Mouse (Mus musculus) MEL (cell line): ENCODE measurements at regions not wholly inside any gene's neighbourhood (a gene's known extent, or its start where the extent isn't known, plus 50 kb on each side); places are given as distances from the start of the nearest gene placed in this dataset.

Experiments used
- DNase-seq: peaks from one replicate; pipeline ENCODE4 v3.0.0; 2011; ENCODE audit warnings: low read depth, low spot score
- H3K27ac ChIP-seq: 2 replicates; pipeline ENCODE4 v1.5.1; 2012; ENCODE audit warnings: low read depth, mild to moderate bottlenecking, control low read depth, low read length, moderate library complexity; ENCODE audit not compliant: control insufficient read depth
- H3K27me3 ChIP-seq, 2 experiments: fragments of 150-350 bp in 1 of 2; sonication (generic) in 1 of 2; 2 replicates each; pipeline ENCODE4 v1.6.1; 2012; ENCODE audit warnings: low read length in 2 of 2, mild to moderate bottlenecking in 2 of 2, improper control_type of control experiment in 1 of 2, moderate library complexity in 1 of 2; ENCODE audit not compliant: insufficient read depth in 2 of 2, control insufficient read depth in 1 of 2
- H3K36me3 ChIP-seq, 2 experiments: 2 replicates each; pipeline ENCODE4 v1.6.1; 2012 to 2014; ENCODE audit warnings: low read length in 2 of 2, improper control_type of control experiment in 1 of 2, inconsistent platforms in 1 of 2, mild to moderate bottlenecking in 1 of 2; ENCODE audit not compliant: insufficient read depth in 2 of 2, control insufficient read depth in 1 of 2
- H3K4me1 ChIP-seq, 2 experiments: fragments of 150-350 bp in 1 of 2; sonication (generic) in 1 of 2; 2 replicates each; pipeline ENCODE4 v1.6.1; 2012; ENCODE audit warnings: low read length in 2 of 2, improper control_type of control experiment in 1 of 2, mild to moderate bottlenecking in 1 of 2; ENCODE audit not compliant: insufficient read depth in 2 of 2, control insufficient read depth in 1 of 2
- H3K4me3 ChIP-seq, 2 experiments: fragments of 150-350 bp in 1 of 2; sonication (generic) in 1 of 2; 2 replicates each; pipeline ENCODE4 v1.5.1; 2012; ENCODE audit warnings: low read depth in 2 of 2, low read length in 2 of 2, mild to moderate bottlenecking in 2 of 2, moderate library complexity in 2 of 2, control low read depth in 1 of 2, improper control_type of control experiment in 1 of 2; ENCODE audit not compliant: control insufficient read depth in 1 of 2, insufficient read depth in 1 of 2
- H3K79me2 ChIP-seq: 2 replicates; pipeline ENCODE4 v1.6.1; 2012; ENCODE audit warnings: mild to moderate bottlenecking, low read length, moderate library complexity; ENCODE audit not compliant: control insufficient read depth, poor library complexity, insufficient read depth
- H3K9ac ChIP-seq: 2 replicates; pipeline ENCODE4 v1.6.1; 2012; ENCODE audit warnings: low read depth, mild to moderate bottlenecking, control low read depth, low read length, moderate library complexity; ENCODE audit not compliant: control insufficient read depth, poor library complexity, severe bottlenecking
- H3K9me3 ChIP-seq: fragments of 150-350 bp; sonication (generic); replicated peaks from 2 replicates; pipeline ENCODE4 v1.6.1; 2012; ENCODE audit warnings: mild to moderate bottlenecking, low read length, improper control_type of control experiment, moderate library complexity; ENCODE audit not compliant: insufficient read depth
- BHLHE40 ChIP-seq: IDR thresholded peaks from 2 replicates; pipeline ENCODE4 v1.6.1; 2012; ENCODE audit warnings: low read depth, mild to moderate bottlenecking, inconsistent platforms, low read length, improper control_type of control experiment, borderline replicate concordance
- CHD1 ChIP-seq: IDR thresholded peaks from 2 replicates; pipeline ENCODE4 v1.6.1; 2012; ENCODE audit warnings: low read depth, mild to moderate bottlenecking, inconsistent platforms, low read length, improper control_type of control experiment
- CTCF ChIP-seq, 3 experiments: IDR thresholded peaks in 2 of 3; conservative IDR thresholded peaks in 1 of 3; 2 replicates each; pipeline ENCODE4 v1.5.1; 2011 to 2012; ENCODE audit warnings: low read length in 3 of 3, low read depth in 2 of 3, mild to moderate bottlenecking in 2 of 3, improper control_type of control experiment in 1 of 3, inconsistent platforms in 1 of 3, mixed read lengths in 1 of 3, moderate library complexity in 1 of 3; ENCODE audit not compliant: control insufficient read depth in 1 of 3, insufficient read depth in 1 of 3, poor library complexity in 1 of 3, severe bottlenecking in 1 of 3
- EP300 ChIP-seq, 2 experiments: IDR thresholded peaks; 2 replicates each; pipeline ENCODE4 v1.6.1; 2011; ENCODE audit warnings: improper control_type of control experiment in 2 of 2, low read length in 2 of 2, low read depth in 1 of 2, mild to moderate bottlenecking in 1 of 2
- ETS1 ChIP-seq: IDR thresholded peaks from 2 replicates; pipeline ENCODE4 v1.6.1; 2012; ENCODE audit warnings: low read depth, mild to moderate bottlenecking, inconsistent platforms, low read length, improper control_type of control experiment, moderate library complexity
- KAT2A ChIP-seq: conservative IDR thresholded peaks from 2 replicates; pipeline ENCODE4 v1.6.1; 2012; ENCODE audit warnings: low read depth, low read length, improper control_type of control experiment, inconsistent platforms
- MAFK ChIP-seq: IDR thresholded peaks from 2 replicates; pipeline ENCODE4 v1.6.1; 2011; ENCODE audit warnings: low read depth, mild to moderate bottlenecking, low read length, improper control_type of control experiment, borderline replicate concordance
- MYB ChIP-seq: IDR thresholded peaks from 2 replicates; pipeline ENCODE4 v1.6.1; 2011; ENCODE audit warnings: mild to moderate bottlenecking, low read depth, low read length, improper control_type of control experiment
- NELFE ChIP-seq: IDR thresholded peaks from 2 replicates; pipeline ENCODE4 v1.6.1; 2011; ENCODE audit warnings: low read depth, low read length, improper control_type of control experiment
- POLR2A ChIP-seq, 2 experiments: IDR thresholded peaks; 2 replicates each; pipeline ENCODE4 v1.6.1; 2011 to 2012; ENCODE audit warnings: low read length in 2 of 2, mild to moderate bottlenecking in 2 of 2, control low read depth in 1 of 2, improper control_type of control experiment in 1 of 2, low read depth in 1 of 2, moderate library complexity in 1 of 2; ENCODE audit not compliant: control insufficient read depth in 1 of 2, insufficient read depth in 1 of 2, poor library complexity in 1 of 2
- ZKSCAN1 ChIP-seq: IDR thresholded peaks from 2 replicates; pipeline ENCODE4 v1.6.1; 2012; ENCODE audit warnings: low read depth, mild to moderate bottlenecking, inconsistent platforms, low read length, improper control_type of control experiment, moderate library complexity

DNA sequence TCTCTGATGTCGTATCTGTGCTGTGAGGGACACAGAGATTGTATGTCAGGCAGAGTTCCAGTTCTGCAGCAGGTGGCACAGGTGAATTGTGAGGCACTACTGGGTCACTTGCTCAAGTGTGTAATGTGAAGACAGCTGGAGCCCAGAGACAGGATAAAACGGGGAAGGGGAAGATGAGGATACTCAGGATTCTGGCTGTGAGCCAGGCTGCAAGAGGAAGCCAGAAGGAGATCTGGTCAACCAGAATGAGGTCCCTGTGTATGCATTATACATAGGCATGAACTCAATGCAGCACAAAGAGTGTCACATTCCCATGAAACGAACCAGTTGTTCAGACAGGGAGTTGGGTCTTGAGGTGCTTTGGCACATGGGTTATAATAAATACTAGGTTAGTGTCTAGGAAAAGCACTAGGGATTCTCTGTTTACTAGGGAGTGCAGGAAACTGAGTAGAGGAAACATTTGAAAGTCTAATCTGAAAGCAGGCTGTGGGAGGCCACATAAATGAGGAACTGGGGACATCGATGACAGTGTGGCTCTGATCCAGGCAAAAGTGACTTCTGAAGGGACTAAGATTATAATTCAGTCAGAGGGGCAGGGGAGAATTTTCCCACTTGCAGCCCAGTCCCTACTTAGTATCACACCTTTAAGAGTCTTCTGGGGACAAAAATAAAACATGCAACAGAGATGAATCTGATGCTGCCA is 109.9 kb upstream of the Rxfp2 start (continued):
- TF ChIP-seq BHLHE40 (no peak), ZKSCAN1 (no peak), MYB (no peak)

DNA sequence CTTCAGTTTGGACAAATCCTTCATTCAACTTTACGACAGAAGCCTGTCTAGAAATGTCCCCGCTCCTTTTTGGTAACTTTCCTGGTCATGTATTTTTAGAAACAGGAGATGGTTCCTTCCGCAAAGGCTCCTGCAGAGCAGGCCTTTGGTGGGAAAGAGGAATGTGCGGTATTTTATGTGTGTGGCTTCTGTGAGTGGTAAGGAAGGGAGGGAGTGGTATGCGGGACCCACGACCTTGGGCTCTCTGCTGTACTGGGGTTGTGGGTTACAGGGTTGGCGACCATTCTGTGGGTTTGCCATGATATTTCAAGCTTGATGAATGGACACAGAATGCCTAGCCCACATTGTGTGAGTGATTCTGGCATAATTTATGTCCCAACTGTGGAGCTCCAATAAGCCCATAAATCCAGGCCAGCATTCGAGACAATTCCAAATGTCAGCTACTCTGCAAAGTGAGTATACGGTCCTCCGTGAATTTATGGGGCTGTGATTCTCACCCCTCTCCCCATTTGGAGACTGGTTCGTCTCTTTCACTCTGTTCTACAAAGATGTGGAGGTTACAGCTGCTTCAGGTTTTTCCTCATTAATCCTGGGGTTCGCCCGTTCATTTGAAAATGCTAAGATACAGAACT is 109.3 kb upstream of the Rxfp2 start:
- H3K4me3 ChIP-seq = no peak overlapping the region
- no peaks in the 10 kb centered on the region for H3K9me3 ChIP-seq
- no peak overlapping the region for H3K27ac ChIP-seq
- H3K79me2 ChIP-seq = no peaks in the 10 kb centered on the region
- H3K9ac ChIP-seq = no peak overlapping the region
- DNase-seq = no peak
- no peaks in the 10 kb centered on the region for H3K36me3 ChIP-seq
- TF ChIP-seq MAFK (no peak), NELFE (no peak)
- H3K4me1 ChIP-seq = no peaks in the 10 kb centered on the region
- no peaks in the 10 kb centered on the region for H3K27me3 ChIP-seq

DNA sequence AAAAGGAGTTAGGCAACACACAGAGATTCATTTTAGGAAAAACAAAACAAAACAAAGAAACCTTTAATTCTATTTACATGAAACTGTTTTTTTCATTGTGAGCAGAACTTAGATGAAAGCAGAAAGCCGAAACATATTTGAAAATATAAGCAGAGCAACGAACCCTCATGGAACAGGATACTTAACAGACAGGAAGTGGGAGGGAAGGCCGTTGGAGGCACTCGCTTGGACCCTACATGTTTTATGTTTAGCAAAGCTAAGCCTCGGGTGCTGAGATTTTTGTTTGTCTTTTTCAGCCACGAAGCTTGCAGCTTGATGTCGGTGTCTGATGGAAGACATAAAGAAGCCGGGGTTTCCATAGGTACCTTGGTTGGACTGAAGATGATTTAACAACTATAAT is 108.5 kb upstream of the Rxfp2 start:
- Histone ChIP-seq H3K9me3 (no peaks in the 10 kb centered on the region), H3K27me3 (no peaks in the 10 kb centered on the region), H3K79me2 (no peaks in the 10 kb centered on the region)
- TF ChIP-seq ETS1 = no peak
- TF ChIP-seq CHD1 = no peak
- TF ChIP-seq KAT2A = no peak
- no peak for TF ChIP-seq EP300 (IDR thresholded peaks at IDR 0.05; ENCODE audit: low read depth in 1 of 2, low read length in 2 of 2)
- TF ChIP-seq, all 39 proteins: peak for 0
- H3K9ac ChIP-seq = no peak overlapping the region
- no peak overlapping the region for H3K27ac ChIP-seq
- H3K4me3 ChIP-seq = no peak overlapping the region
- no peaks in the 10 kb centered on the region for H3K4me1 ChIP-seq
- H3K36me3 ChIP-seq = no peaks in the 10 kb centered on the region
- DNase-seq = no peak

DNA sequence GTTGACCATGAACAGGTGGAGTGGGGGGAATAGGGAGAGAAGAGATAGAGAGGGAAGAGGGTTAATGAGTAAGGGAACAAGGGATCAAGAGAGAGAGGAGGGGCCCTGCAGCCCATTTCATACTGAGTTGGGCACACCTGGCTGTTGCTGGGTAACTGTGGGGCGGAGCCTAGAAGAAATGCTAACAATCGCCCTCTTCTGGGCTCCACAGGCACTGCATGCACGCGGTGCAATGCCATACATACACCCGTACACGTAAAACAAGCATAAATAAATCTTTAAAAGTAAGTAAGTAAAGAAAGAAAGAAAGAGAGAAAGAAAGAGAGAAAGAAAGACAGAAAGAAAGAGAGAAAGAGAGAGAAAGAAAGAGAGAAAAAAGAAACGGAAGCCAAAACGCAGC is 106.5 kb upstream of the Rxfp2 start:
- Histone ChIP-seq H3K9ac (no peak overlapping the region), H3K27ac (no peak overlapping the region), H3K36me3 (no peaks in the 10 kb centered on the region), H3K4me3 (no peak overlapping the region), H3K27me3 (no peaks in the 10 kb centered on the region), H3K9me3 (no peaks in the 10 kb centered on the region), H3K79me2 (no peaks in the 10 kb centered on the region), H3K4me1 (no peaks in the 10 kb centered on the region)
- DNase-seq = peak; percentile 9
- TF ChIP-seq POLR2A (IDR thresholded peaks at IDR 0.05; ENCODE audit: control insufficient read depth in 1 of 2, insufficient read depth in 1 of 2, low read depth in 1 of 2, low read length in 2 of 2, poor library complexity in 1 of 2) (no peak), CTCF (IDR thresholded peaks at IDR 0.05 in 2 of 3, conservative IDR thresholded peaks at IDR 0.05 in 1 of 3; ENCODE audit: control insufficient read depth in 1 of 3, insufficient read depth in 1 of 3, low read depth in 2 of 3, low read length in 3 of 3, poor library complexity in 1 of 3, severe bottlenecking in 1 of 3) (peak; percentile 16 to 23 (median 20); a peak in 3 of 6 replicates)
